Mouse (Mus musculus): ENCODE results near the gene Phf21a. TPM values are rescaled to one million over a fixed set of nuclear protein-coding genes. Genes with fewer than 3 reads are reported as not detected.

The Phf21a gene
- polyA plus RNA-seq, 1 experiment from 2014 or later: 46.2 TPM

- Histone ChIP-seq H3K4me2 (replicated peaks; ENCODE audit: low read depth, low read length) (no peak overlapping the region), H3K36me3 (ENCODE audit: control insufficient read depth, insufficient read depth, low read length) (no peaks in the 10 kb centered on the region), H3K4me1 (replicated peaks; ENCODE audit: control insufficient read depth, insufficient read depth, low read length) (no peaks in the 10 kb centered on the region), H3K4me3 (ENCODE audit: low read depth, low read length) (no peak overlapping the region), H3K27ac (ENCODE audit: low read depth, low read length) (no peak overlapping the region), H3K27me3 (ENCODE audit: control insufficient read depth, insufficient read depth, low read length) (no peaks in the 10 kb centered on the region), H3K9me3 (ENCODE audit: control insufficient read depth, low read length) (no peaks in the 10 kb centered on the region), H3K9ac (ENCODE audit: low read depth, low read length) (no peak overlapping the region)
- DNase-seq (ENCODE audit: low spot score) (no peak), ATAC-seq (ENCODE audit: low FRiP score) (no peak)
- 90% methylated on average over 3 of the region's 3 CpGs for WGBS
Measured at GRCm38 (mm10) chr2:92241317-92241716, 148.4 kb downstream of the Phf21a start.

GRCm38 (mm10) chr2:92246112-92246511 is 153.2 kb downstream of the Phf21a start:
- no peak for DNase-seq (ENCODE audit: low spot score)
- Histone ChIP-seq H3K27ac (ENCODE audit: low read depth, low read length) (no peak overlapping the region), H3K9me3 (ENCODE audit: control insufficient read depth, low read length) (no peaks in the 10 kb centered on the region), H3K27me3 (ENCODE audit: control insufficient read depth, insufficient read depth, low read length) (no peaks in the 10 kb centered on the region), H3K36me3 (ENCODE audit: control insufficient read depth, insufficient read depth, low read length) (no peaks in the 10 kb centered on the region), H3K9ac (ENCODE audit: low read depth, low read length) (no peak overlapping the region), H3K4me1 (replicated peaks; ENCODE audit: control insufficient read depth, insufficient read depth, low read length) (no peaks in the 10 kb centered on the region), H3K4me3 (ENCODE audit: low read depth, low read length) (no peak overlapping the region), H3K4me2 (replicated peaks; ENCODE audit: low read depth, low read length) (no peak overlapping the region)
- 98% methylated on average over 1 of the region's 1 CpGs for WGBS
- ATAC-seq (ENCODE audit: low FRiP score): no peak

DNA sequence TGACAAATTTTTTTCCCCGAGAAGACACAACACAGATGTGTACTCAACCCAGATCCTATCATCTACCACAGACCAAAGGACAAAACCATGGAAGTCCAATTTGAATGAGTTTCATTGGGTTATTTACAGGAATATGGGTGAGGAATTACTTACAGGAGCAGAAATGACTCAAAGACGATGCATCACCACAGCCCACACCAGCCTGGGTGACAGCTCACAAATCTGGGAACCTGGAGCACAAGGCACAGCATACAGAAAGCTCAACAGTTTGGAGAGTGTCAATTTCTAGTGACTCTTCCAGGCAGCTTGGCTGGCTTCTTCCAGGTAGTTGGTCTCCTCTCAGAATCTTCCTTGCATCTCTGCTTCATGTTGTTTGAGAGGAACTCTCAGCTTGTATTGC is 154.8 kb downstream of the Phf21a start:
- Histone ChIP-seq H3K9ac (ENCODE audit: low read depth, low read length) (no peak overlapping the region), H3K27me3 (ENCODE audit: control insufficient read depth, insufficient read depth, low read length) (no peaks in the 10 kb centered on the region), H3K4me3 (ENCODE audit: low read depth, low read length) (no peak overlapping the region), H3K27ac (ENCODE audit: low read depth, low read length) (no peak overlapping the region), H3K4me2 (replicated peaks; ENCODE audit: low read depth, low read length) (no peak overlapping the region), H3K9me3 (ENCODE audit: control insufficient read depth, low read length) (no peaks in the 10 kb centered on the region), H3K4me1 (replicated peaks; ENCODE audit: control insufficient read depth, insufficient read depth, low read length) (no peaks in the 10 kb centered on the region), H3K36me3 (ENCODE audit: control insufficient read depth, insufficient read depth, low read length) (no peaks in the 10 kb centered on the region)
- WGBS: 99% methylated on average over 2 of the region's 2 CpGs
- DNase-seq (ENCODE audit: low spot score) (no peak), ATAC-seq (ENCODE audit: low FRiP score) (no peak)

DNA sequence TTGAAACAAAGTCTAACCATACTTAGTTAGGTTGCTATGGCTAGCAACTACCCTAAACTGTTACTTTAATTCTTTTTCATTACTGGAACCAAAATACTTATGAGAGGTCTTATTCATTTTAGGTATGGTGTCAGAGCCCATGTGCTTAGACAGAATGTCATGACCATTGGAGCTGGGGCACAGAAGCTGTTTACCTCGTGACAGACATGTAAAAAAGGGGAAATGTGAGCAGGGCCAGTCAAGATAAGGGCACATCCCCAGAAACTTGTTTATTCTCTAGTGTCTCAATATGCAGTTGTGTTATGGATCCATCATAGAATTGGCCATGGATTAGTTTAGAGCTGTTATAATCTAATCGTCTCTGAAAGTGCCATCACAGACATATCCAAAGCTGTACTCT is 157.6 kb downstream of the Phf21a start:
- H3K36me3 ChIP-seq (ENCODE audit: control insufficient read depth, insufficient read depth, low read length): no peaks in the 10 kb centered on the region
- no peaks in the 10 kb centered on the region for H3K27me3 ChIP-seq (ENCODE audit: control insufficient read depth, insufficient read depth, low read length)
- WGBS: 90% methylated on average over 2 of the region's 2 CpGs
- no peak overlapping the region for H3K27ac ChIP-seq (ENCODE audit: low read depth, low read length)
- H3K9me3 ChIP-seq (ENCODE audit: control insufficient read depth, low read length): no peaks in the 10 kb centered on the region
- H3K4me3 ChIP-seq (ENCODE audit: low read depth, low read length): no peak overlapping the region
- DNase-seq (ENCODE audit: low spot score): no peak
- no peak overlapping the region for H3K9ac ChIP-seq (ENCODE audit: low read depth, low read length)
- no peaks in the 10 kb centered on the region for H3K4me1 ChIP-seq (replicated peaks; ENCODE audit: control insufficient read depth, insufficient read depth, low read length)
- H3K4me2 ChIP-seq (replicated peaks; ENCODE audit: low read depth, low read length): no peak overlapping the region
- no peak for ATAC-seq (ENCODE audit: low FRiP score)

DNA sequence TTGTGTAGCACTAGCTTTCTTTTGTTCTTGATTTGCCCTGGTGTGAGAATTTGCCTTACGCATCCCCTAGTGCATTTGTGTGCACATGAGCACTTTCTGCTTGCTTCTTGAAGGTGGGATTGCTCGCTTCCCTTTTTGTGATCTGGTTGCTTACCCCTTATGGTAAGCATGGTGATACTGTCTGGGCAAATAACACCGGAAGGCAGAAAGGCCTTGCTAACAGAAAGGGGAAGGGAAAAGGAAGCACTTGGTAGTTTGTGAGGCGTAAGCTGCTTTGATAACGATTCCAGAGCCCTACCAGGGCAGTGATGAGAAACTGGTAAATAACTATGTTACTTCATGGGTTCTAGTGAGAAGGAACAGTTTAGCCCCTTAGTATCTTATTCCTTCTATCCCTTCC is 160.9 kb downstream of the Phf21a start:
- no peaks in the 10 kb centered on the region for H3K27me3 ChIP-seq (ENCODE audit: control insufficient read depth, insufficient read depth, low read length)
- WGBS: 92% methylated on average over 5 of the region's 5 CpGs
- DNase-seq (ENCODE audit: low spot score): no peak
- no peaks in the 10 kb centered on the region for H3K9me3 ChIP-seq (ENCODE audit: control insufficient read depth, low read length)
- H3K27ac ChIP-seq (ENCODE audit: low read depth, low read length): no peak overlapping the region
- H3K36me3 ChIP-seq (ENCODE audit: control insufficient read depth, insufficient read depth, low read length): no peaks in the 10 kb centered on the region
- no peak overlapping the region for H3K4me3 ChIP-seq (ENCODE audit: low read depth, low read length)
- no peak overlapping the region for H3K4me2 ChIP-seq (replicated peaks; ENCODE audit: low read depth, low read length)
- no peak for ATAC-seq (ENCODE audit: low FRiP score)
- H3K9ac ChIP-seq (ENCODE audit: low read depth, low read length): no peak overlapping the region
- H3K4me1 ChIP-seq (replicated peaks; ENCODE audit: control insufficient read depth, insufficient read depth, low read length): no peaks in the 10 kb centered on the region

DNA sequence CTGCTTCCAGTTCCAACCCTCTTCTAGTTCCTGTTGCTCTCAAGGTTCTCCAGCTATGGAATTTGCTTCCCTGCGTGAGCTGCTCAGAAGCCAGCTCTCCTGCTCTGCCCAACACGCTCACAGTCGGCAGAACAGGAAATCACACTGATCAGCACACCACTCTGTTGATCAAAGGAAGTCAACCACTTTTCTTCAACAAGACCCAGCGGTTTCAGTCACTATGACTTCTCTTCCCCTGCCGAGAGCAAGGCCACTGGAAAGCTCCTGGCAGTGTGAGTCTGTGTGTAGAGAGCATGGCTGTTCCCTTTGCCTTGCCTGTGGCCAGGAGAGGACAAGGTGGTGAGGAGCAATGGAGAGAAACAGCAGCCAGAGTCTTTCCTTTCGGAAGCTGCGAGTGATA is 163.2 kb downstream of the Phf21a start:
- WGBS: 61% methylated on average over 7 of the region's 7 CpGs
- ATAC-seq (ENCODE audit: low FRiP score) (no peak), DNase-seq (ENCODE audit: low spot score) (no peak)
- Histone ChIP-seq H3K9me3 (ENCODE audit: control insufficient read depth, low read length) (no peaks in the 10 kb centered on the region), H3K4me2 (replicated peaks; ENCODE audit: low read depth, low read length) (no peak overlapping the region), H3K27ac (ENCODE audit: low read depth, low read length) (no peak overlapping the region), H3K4me3 (ENCODE audit: low read depth, low read length) (no peak overlapping the region), H3K9ac (ENCODE audit: low read depth, low read length) (no peak overlapping the region), H3K4me1 (replicated peaks; ENCODE audit: control insufficient read depth, insufficient read depth, low read length) (no peaks in the 10 kb centered on the region), H3K27me3 (ENCODE audit: control insufficient read depth, insufficient read depth, low read length) (no peaks in the 10 kb centered on the region), H3K36me3 (ENCODE audit: control insufficient read depth, insufficient read depth, low read length) (no peaks in the 10 kb centered on the region)

DNA sequence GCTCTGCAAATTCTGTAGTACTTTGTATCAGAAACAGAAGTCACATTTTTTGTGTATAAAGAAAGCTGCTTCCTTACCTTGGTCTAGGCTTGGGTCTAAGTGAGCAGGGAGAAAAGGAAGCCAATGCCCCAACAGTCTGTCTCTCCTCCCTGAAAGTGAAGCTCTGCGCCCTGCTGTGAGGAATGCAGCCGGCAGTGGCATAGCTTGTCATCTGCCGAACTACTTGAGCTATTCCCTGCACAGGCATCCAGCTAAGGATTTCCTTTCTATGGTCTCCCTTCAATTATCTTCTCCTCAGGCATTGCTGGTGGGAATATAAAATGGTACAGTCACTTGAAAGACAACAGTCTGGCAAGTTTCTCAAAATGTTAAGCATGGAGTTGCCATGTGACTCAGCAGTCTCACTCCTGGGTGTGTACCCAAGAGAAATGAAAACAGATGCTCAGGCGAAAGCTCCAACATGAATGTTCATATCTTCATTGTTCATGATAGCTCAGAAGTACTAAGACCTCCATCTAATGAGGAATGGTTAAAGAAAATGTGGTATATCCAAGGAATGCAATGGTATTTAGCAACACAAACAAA is 164.5 kb downstream of the Phf21a start:
- WGBS: 47% methylated on average over 4 of the region's 4 CpGs
- H3K4me1 ChIP-seq (replicated peaks; ENCODE audit: control insufficient read depth, insufficient read depth, low read length): no peaks in the 10 kb centered on the region
- no peak overlapping the region for H3K4me2 ChIP-seq (replicated peaks; ENCODE audit: low read depth, low read length)
- no peaks in the 10 kb centered on the region for H3K9me3 ChIP-seq (ENCODE audit: control insufficient read depth, low read length)
- no peaks in the 10 kb centered on the region for H3K27me3 ChIP-seq (ENCODE audit: control insufficient read depth, insufficient read depth, low read length)
- DNase-seq (ENCODE audit: low spot score): no peak
- no peak overlapping the region for H3K27ac ChIP-seq (ENCODE audit: low read depth, low read length)
- H3K36me3 ChIP-seq (ENCODE audit: control insufficient read depth, insufficient read depth, low read length): no peaks in the 10 kb centered on the region
- no peak overlapping the region for H3K9ac ChIP-seq (ENCODE audit: low read depth, low read length)
- H3K4me3 ChIP-seq (ENCODE audit: low read depth, low read length): no peak overlapping the region
- ATAC-seq (ENCODE audit: low FRiP score): no peak

DNA sequence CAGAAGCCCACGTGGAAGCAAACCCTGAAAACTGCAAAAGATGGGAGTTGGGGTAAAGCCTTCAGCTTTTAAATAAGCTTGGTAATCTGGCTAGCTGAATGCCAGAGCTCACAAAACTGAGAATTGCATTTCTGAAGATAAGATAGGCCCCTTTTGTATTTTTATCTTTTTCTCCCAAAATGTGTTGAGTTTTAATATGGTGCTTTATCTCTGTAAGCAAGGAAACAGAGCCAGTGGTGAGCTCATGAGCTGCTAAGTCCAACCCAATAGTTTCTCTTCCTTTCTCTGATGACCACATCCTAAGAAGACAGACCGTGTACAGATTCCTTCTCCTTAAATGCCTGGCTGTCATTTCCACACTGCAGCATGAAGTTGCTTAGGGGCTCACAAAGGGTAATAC is 167.0 kb downstream of the Phf21a start:
- H3K4me3 ChIP-seq (ENCODE audit: low read depth, low read length): no peak overlapping the region
- no peak overlapping the region for H3K4me2 ChIP-seq (replicated peaks; ENCODE audit: low read depth, low read length)
- no peaks in the 10 kb centered on the region for H3K36me3 ChIP-seq (ENCODE audit: control insufficient read depth, insufficient read depth, low read length)
- no peak overlapping the region for H3K9ac ChIP-seq (ENCODE audit: low read depth, low read length)
- H3K27ac ChIP-seq (ENCODE audit: low read depth, low read length): no peak overlapping the region
- H3K9me3 ChIP-seq (ENCODE audit: control insufficient read depth, low read length): no peaks in the 10 kb centered on the region
- no peak for ATAC-seq (ENCODE audit: low FRiP score)
- DNase-seq (ENCODE audit: low spot score): no peak
- H3K4me1 ChIP-seq (replicated peaks; ENCODE audit: control insufficient read depth, insufficient read depth, low read length): no peaks in the 10 kb centered on the region
- 73% methylated on average over 2 of the region's 2 CpGs for WGBS
- H3K27me3 ChIP-seq (ENCODE audit: control insufficient read depth, insufficient read depth, low read length): no peaks in the 10 kb centered on the region

DNA sequence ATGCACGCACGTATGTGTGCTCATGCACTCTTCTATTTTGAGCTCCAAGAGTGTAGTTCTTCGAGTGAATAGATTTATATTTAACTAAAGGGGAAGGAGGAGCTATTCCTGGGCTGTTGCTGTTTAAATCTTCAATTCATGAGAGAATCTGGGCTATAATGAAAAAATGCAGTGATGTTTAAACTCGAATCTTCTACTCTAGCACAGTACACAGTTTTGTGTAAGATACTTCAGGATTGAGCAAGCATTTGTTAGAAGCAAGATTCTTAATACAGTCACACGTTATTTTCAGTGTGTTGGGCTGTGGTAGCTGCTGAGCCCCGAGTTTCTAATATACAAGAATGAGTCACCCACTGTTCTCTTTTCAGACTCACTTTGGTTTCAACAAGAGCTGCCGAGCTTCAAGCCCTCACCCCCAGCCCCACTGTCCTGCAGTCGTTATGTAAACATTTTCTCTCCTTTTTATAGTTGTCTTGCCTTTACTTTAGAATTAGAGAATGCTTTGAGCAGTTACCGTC is 173.2 kb downstream of the Phf21a start:
- Histone ChIP-seq H3K4me2 (replicated peaks; ENCODE audit: low read depth, low read length) (no peak overlapping the region), H3K4me3 (ENCODE audit: low read depth, low read length) (no peak overlapping the region), H3K27ac (ENCODE audit: low read depth, low read length) (no peak overlapping the region), H3K9ac (ENCODE audit: low read depth, low read length) (no peak overlapping the region), H3K27me3 (ENCODE audit: control insufficient read depth, insufficient read depth, low read length) (no peaks in the 10 kb centered on the region), H3K9me3 (ENCODE audit: control insufficient read depth, low read length) (no peaks in the 10 kb centered on the region), H3K4me1 (replicated peaks; ENCODE audit: control insufficient read depth, insufficient read depth, low read length) (no peaks in the 10 kb centered on the region), H3K36me3 (ENCODE audit: control insufficient read depth, insufficient read depth, low read length) (no peaks in the 10 kb centered on the region)
- 84% methylated on average over 9 of the region's 9 CpGs for WGBS
- DNase-seq (ENCODE audit: low spot score) (no peak), ATAC-seq (ENCODE audit: low FRiP score) (no peak)
